Mouse (Mus musculus): ENCODE data around the gene Klrg1.

The Klrg1 gene

DNA sequence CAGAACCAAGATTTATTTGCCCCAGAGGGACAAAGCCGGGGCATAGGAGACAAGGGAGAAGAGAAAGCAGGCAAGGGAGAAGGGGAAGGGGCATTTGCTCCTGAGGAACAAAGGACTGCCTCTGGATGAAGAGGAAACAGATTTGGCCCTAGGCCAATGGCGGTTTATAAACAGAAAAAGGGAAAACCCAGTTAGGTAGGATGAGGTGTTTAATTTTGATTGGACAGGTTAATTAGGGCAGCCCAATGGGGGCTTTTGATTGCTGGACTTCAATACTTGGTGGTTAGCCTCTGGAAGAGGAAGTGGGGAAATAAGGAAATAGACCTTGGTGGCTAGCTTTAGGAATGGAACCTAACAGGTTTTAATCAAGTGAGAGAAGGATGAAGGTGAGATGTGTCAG is 9.5 kb upstream of the Klrg1 start:
- DNase-seq (ENCODE audit: low read depth, low spot score), result no peak

DNA sequence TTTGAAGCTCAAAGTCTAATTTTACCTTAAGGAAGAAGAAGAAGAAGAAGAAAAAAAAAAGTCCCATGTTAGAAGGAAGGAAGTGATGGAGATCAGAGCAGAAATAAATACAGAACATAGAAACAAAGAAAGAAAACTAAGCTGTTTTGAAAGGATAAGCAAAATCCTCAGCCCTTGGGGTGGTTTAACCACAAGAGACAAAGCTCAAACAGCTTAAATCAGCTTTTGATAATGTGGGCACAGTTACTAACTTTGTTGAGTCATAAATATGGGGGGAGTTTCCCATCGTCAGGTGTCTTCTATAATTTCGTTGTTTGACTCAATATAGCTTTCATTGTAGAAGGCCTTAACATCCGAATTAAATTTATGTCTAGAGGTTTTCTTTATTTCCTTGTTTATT is 9.1 kb upstream of the Klrg1 start:
- DNase-seq (ENCODE audit: low read depth, low spot score), result no peak

DNA sequence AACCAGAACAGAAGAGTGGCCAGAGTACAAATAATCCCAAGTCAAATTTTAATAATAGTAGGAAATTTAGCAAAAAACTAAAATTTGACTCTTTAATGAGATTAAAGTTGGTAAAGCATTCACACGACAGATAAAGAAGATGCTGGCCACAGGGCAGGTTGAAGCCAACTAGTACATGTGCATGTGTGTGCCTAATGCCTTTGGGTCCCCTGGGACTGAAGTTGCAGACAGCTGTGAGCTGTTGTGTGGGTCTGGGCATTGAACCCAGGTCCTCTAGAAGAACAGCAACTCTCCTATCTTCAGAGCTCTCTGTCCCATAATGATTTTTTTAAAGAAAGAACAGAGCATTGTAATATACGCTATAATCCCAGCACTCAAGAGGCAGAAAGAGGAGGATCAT is 8.6 kb upstream of the Klrg1 start:
- no peak for DNase-seq (ENCODE audit: low read depth, low spot score)

DNA sequence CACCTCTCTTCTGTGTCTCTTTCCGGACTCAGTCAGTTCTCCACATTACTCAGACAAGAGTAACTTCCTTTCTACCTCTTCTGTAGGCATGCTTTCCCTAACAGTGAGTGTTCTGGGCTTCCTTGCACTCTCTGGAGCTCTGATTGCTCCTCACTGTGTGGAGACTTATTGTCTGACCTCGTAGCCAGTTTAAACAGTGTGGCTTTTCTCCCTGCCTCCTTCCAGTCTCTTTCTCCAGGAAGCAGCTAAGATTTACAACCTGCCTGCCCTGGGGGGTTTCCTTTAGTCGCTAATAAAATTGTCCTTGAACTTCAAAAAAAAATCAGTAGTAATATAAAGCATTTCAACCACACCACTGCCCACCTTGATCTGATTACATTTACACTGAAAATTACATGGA is 7.6 kb upstream of the Klrg1 start:
- no peak for DNase-seq (ENCODE audit: low read depth, low spot score)

DNA sequence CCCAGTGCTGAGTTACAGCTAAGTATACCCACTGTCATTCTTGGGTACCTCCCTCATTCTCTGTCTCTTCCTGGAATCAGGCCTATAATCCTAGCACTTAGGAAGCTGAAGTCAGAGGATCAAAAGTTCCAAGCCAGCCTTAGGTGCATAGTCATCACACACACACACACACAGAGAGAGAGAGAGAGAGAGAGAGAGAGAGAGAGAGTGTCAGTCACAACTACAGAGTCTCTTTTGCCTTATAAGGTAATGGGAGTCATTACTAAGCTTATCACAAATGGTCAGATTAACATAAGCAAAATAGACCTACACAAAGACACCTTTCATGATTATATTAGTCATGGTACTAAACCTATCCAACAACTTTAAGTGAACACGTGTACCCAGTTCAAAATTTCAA is 6.6 kb upstream of the Klrg1 start:
- DNase-seq (ENCODE audit: low read depth, low spot score), result no peak

DNA sequence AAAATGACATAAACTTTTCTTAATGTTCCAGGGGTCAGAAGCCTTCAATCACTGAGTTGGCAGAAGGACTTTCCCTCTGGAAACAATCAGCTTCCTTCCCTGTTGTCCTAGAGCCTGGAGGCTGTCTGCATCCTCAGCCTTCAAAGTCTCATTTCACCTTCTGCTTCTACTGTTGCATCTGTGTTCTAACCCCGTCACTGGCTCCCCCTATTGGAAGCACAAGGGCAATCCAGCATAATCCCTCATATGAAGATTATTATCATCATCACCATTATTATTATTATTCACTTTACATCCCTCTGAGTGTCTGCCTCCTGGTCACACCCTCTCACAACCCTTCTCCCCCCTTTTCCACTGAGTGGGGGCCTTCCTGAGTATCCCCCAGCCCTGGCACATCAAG is 5.6 kb upstream of the Klrg1 start:
- no peak for DNase-seq (ENCODE audit: low read depth, low spot score)

DNA sequence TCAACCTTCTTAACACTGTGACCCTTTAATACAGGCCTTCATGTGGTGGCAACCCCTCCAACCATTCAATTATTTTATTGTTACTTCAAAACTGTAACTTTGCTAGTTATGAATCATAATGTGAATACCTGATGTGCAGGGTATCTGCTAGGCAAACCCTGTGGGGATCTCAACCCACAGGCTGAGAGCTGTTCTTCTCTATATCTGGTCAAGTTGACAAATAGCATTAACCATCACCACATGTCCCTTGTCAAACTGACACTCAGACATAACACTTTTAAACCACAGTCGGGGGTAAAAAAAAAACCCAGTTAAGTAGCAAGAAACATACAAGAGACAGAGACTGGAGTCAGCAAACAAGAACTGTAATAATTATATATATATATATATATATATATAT is 2.1 kb upstream of the Klrg1 start:
- no peak for DNase-seq (ENCODE audit: low read depth, low spot score)

DNA sequence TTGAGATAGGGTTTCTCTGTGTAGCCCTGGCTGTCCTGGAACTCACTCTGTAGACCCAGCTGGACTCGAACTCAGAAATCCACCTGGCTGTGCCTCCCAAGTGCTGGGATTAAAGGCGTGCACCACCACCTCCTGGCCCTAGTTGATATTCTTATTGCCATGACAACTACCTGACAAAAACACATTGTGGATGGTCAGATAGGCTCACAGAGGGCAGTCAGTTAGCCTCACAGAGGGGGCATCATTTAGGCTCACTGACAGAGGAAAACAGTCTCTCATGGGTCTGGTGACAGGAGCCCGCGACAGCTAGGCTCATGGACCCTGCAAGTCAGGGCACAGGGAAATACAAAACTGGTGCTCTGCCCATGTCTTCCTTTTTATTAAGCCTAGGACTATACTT is 1.6 kb upstream of the Klrg1 start:
- no peak for DNase-seq (ENCODE audit: low read depth, low spot score)

DNA sequence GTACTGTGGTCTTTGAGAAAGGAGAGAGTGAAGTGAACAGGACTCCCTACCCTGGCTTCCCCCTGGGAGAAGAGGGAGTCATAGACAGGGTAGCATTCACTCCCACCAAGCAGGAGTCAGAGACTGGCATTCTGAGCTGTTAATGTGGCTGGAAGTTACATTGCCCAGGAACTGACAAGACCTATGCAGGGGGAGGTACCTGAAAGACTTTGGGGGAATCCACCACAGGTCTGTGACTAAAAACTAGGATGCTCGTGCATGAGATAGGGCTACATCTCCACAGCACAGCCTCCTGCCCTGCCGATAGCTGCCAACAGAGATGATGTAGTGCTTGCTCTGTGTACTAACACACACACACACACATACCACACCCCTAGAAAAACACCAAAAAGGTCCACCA is 747 bp upstream of the Klrg1 start:
- no peak for DNase-seq (ENCODE audit: low read depth, low spot score)

DNA sequence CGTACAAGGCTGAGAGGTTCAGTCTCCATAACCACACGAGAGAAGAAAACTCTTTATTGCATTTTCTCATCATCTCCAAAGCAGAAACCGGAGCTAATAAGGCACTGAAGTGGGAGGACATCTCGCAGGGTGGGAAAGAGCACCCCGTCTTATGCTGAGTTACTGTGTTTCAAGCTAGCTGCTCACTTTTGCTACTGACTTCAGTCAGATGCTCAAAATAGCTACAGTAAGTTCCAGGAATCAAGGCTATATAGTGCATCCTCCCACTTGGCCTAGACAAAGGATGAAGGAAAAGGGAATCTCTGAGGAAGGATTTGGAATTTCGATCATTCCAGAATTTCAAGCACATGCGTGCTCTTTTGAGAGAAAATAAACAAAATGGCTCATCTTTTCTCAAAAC is 6.1 kb downstream of the Klrg1 start:
- peak; percentile 24 for DNase-seq (ENCODE audit: low read depth, low spot score)

DNA sequence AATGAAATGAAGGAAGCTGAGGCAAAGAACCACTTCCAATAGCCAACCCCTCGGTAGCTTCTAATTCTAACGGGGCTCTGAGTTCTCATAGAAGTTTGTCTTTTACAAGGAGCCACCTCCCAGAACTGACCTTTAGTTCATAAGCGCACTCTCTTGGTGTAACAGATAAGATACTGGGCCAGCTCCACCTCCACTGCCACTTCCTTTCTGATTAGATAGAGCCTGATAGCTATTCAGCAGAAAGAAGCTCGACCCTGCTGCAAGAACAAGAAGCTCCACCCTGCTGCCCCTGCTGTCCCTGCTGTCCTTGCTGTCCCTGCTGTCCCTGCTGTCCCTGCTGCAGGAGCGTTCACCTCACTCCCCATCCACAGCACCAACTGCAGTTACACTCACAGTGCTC is 8.1 kb downstream of the Klrg1 start:
- no peak for DNase-seq (ENCODE audit: low read depth, low spot score)

DNA sequence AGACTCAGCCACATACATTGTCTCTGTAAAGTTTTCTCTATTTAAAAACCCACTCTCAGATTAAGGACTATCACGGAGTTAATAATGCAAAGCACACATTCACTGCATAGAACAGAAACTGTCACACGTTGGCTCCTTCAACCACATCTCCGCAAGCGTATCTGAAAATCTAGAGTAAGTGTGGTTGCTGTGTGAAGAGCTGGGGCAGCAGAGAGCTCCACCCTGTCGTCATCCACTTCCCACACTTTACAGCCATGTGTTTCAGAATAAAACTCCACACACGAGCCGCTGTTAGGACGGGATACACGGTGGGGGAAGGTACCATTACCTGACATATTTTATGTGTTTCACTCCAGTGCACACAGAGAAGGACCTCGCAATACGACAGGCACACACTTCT is 12.5 kb downstream of the Klrg1 start:
- DNase-seq (ENCODE audit: low read depth, low spot score), result no peak

DNA sequence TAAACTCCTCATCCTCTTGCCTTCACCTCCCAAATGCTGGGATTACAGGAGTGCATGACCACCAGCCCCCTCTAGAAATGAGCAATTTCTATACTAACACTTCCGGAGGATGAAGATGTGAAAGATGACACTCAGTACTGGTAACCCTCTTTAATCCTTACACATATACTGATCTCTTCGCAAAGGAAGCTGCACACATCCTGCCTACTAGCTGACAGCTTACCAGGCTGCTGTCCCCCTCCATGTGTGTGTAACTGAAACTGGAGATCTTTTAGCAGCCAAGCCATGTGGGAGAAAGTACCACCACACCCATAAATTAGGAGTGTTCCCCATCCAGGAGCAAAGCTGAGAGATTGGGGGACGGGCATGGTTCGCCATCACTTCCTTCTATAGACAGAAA is 13.5 kb downstream of the Klrg1 start:
- no peak for DNase-seq (ENCODE audit: low read depth, low spot score)

DNA sequence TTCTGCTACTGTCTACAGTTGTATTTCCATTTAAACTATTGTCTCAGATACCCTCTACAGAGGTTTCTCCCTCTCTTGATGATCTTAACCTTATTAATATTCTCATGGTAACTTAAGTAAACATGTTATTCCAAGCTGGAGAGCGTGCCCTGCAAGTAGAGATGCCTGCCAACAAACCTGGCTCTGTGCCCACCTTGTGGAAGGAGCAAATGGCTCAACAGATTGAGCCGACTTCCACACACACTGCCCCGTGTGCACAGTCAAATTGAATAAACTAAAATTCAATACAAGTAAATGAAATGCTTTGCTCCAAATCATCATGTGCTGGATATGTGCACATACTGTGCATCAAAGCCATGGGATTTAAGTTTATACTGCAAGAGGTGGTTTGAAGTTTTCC is 14.1 kb downstream of the Klrg1 start:
- peak; percentile 9 for DNase-seq (ENCODE audit: low read depth, low spot score)

DNA sequence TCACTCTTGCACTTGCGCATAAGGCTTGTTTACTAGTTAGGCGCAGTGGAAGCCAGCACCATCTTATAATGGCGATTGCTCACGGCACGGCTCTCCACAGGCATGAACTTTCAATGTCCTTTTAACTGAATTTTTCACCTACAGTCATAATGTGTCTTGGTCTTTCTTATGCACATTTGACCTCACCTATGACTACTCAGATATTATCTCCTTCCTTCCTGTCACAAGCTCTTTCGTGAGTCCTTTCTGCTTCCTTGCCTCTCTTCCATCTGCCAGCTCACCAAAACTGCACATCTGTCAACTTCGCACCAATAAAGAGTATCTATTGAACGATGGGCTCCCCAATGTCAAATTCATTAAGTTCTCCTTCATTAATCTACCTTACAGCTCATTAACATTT is 20.1 kb downstream of the Klrg1 start:
- DNase-seq (ENCODE audit: low read depth, low spot score), result no peak

DNA sequence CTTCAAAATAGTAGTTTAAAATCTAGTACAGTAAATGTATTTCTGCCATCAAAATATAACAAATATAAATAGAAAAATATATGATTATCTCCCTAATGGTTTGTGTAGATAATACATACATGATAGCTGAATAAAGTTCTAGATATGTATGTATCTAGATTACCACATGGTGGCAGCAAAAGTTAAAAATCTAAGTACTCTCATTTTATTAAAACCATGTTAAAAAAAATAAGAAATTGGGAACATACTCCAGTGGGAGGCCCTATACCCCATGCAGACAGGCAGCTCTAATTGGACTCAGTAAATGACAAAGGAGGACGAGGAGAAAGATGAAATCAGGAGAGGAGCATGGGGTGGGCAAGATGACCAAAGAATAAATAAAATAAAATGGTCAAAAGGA is 30.5 kb downstream of the Klrg1 start:
- peak; percentile 17 for DNase-seq (ENCODE audit: low read depth, low spot score)

DNA sequence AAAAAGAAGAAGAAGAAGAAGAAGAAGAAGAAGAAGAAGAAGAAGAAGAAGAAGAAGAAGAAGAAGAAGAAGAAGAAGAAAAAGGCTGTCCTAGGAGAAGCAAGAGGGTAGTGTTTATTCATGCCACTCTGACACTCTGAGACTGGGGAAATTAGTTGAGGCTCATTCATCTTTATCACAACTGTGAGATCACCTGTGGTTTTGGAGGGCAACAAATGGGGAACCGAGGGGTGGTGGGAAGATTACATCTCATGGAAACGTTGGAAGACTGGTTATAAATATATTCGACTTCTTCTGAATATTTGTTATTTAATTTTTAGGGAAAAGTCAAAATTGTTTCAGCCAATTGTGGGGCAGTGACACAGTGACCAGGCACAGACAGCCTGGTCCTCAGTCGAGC is 32.6 kb downstream of the Klrg1 start:
- no peak for DNase-seq (ENCODE audit: low read depth, low spot score)
